ENCODE assay signal across 8 mouse cellular contexts in the genomic region with DNA sequence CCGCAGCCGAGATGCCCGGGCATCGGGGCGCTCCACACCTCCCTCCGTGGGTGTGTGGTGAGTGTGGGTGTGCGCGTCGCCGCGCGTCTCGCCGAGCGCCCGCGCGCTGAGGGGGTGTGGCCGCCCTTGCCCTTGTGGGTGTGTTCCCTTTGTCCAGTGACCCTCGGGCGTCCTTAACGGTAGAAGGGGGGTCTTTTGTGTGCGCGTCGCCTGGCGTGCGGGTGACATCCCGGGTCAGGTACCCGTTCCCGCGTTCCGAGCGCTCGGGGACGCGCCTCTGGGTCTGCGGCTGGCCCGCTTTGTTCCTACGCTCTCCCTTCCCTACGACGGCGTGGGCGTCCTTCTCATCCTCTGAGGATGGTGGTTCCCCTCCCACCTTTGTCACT. TPM values are rescaled to one million over a fixed set of nuclear protein-coding genes. Genes with fewer than 3 reads are reported as not detected.
DNase-seq lines count a peak whose midpoint lies in the region; ATAC-seq lines count a peak whose summit lies in the region.

No protein-coding gene starts in this region.

- H3K27me3 ChIP-seq in liver, embryonic 15.5 days, result no peaks in the 10 kb centered on the region

- peak overlapping the region; percentile 76 for H3K9ac ChIP-seq in liver, embryonic 15.5 days

- peak overlapping the region; percentile 97 for H3K4me2 ChIP-seq in liver, embryonic 15.5 days

- WGBS in liver, embryonic 15.5 days (ENCODE audit: insufficient replicate concordance), result under 1% methylated on average over 43 of the region's 43 CpGs

- H3K4me1 ChIP-seq in liver, embryonic 15.5 days (replicated peaks), result peaks cover 29% of the 10 kb centered on the region

- no peaks in the 10 kb centered on the region for H3K36me3 ChIP-seq in liver, embryonic 15.5 days (replicated peaks)

- H3K9me3 ChIP-seq in liver, embryonic 15.5 days (replicated peaks), result no peaks in the 10 kb centered on the region

- H3K27ac ChIP-seq in liver, embryonic 15.5 days (replicated peaks), result peak overlapping the region; percentile 85

- ATAC-seq in granulocyte monocyte progenitor cell, adult 5-6 weeks (replicated peaks; ENCODE audit: poor library complexity, severe bottlenecking), result peak; percentile 54
- peak; percentile 82 for ATAC-seq in liver, embryonic 15.5 days (ENCODE audit: insufficient read depth)

- peak overlapping the region; percentile 82 for H3K4me3 ChIP-seq in liver, embryonic 15.5 days (replicated peaks)

- DNase-seq in 3T3-L1 (ENCODE audit: low read depth, low spot score) (peak; percentile 65), R1 (ENCODE audit: low read depth, low spot score) (peak; percentile 91)
- DNase-seq in embryo, embryonic 9.5 days (ENCODE audit: extremely low spot score), result peak; percentile 87
- peak; percentile 65 to 71 for DNase-seq in kidney, adult 8-10 months
- DNase-seq in natural killer cell, adult 2 months (ENCODE audit: low spot score in 2 of 2), result peak; percentile 64 to 74
- peak; percentile 82 for DNase-seq in thymus, postnatal 25 days

RNA-seq across cellular contexts. Expression of a gene that starts 0.5 kb away (rescaled TPM):
- total RNA-seq in granulocyte monocyte progenitor cell, adult 5-6 weeks (2014; fragmentation: Nextera tagmentation), result 63.4 and 64.2 TPM in 2 replicates
- 84.1 and 118 TPM in 2 replicates for total RNA-seq in granulocyte monocyte progenitor cell, adult 5-6 weeks (2017)
- polyA plus RNA-seq in liver, embryonic 15.5 days (2015; fragmentation: Nextera tagmentation; extraction: Ambion mirVana), result 21.2 and 21.8 TPM in 2 replicates

RNA-seq across cellular contexts. Expression of a gene that starts 0.7 kb away (rescaled TPM):
- 38.2 and 48.2 TPM in 2 replicates for total RNA-seq in granulocyte monocyte progenitor cell, adult 5-6 weeks (2014; fragmentation: Nextera tagmentation)
- 13.4 and 26.4 TPM in 2 replicates for total RNA-seq in granulocyte monocyte progenitor cell, adult 5-6 weeks (2017)
- 39.4 and 45.7 TPM in 2 replicates for polyA plus RNA-seq in liver, embryonic 15.5 days (2015; fragmentation: Nextera tagmentation; extraction: Ambion mirVana)

RNA-seq across cellular contexts. Expression of a gene that starts 42.7 kb away (rescaled TPM):
- not detected in 2 replicates for total RNA-seq in granulocyte monocyte progenitor cell, adult 5-6 weeks (2014; fragmentation: Nextera tagmentation)
- total RNA-seq in granulocyte monocyte progenitor cell, adult 5-6 weeks (2017), result not detected in 2 replicates
- polyA plus RNA-seq in liver, embryonic 15.5 days (2015; fragmentation: Nextera tagmentation; extraction: Ambion mirVana), result 1.7 and 1.9 TPM in 2 replicates

RNA-seq across cellular contexts. Expression of a gene that starts 57.5 kb away (rescaled TPM):
- total RNA-seq in granulocyte monocyte progenitor cell, adult 5-6 weeks (2014; fragmentation: Nextera tagmentation), result 6.9 and 11.7 TPM in 2 replicates
- 6.2 and 6.7 TPM in 2 replicates for total RNA-seq in granulocyte monocyte progenitor cell, adult 5-6 weeks (2017)
- 2.1 and 2.5 TPM in 2 replicates for polyA plus RNA-seq in liver, embryonic 15.5 days (2015; fragmentation: Nextera tagmentation; extraction: Ambion mirVana)

Comparison
In these comparisons a context has a peak if more than half of its experiments do, and no peak if none do; other contexts are left out.
1. Peak in every context shown above with its lines: DNase-seq, ATAC-seq, H3K4me3 ChIP-seq and H3K27ac ChIP-seq.